Mouse (Mus musculus) forebrain, embryonic 11.5 days (tissue): ENCODE results near the gene Trip13. TPM values are rescaled to one million over a fixed set of nuclear protein-coding genes. Genes with fewer than 3 reads are reported as not detected.

Source experiments
- ATAC-seq: fragments of 200-750 bp; cut with Nextera tagmentation; replicated peaks from 2 replicates; pipeline ENCODE4 v1.8.0; 2017; ENCODE audit warnings: moderate TSS enrichment; ENCODE audit not compliant: low FRiP score
- DNase-seq: peaks from one replicate; pipeline ENCODE4 v3.0.0-alpha.2; 2017; ENCODE audit warnings: low spot score
- H3K27ac ChIP-seq: fragments of 300-500 bp; sonication (generic); 2 replicates; pipeline ENCODE4 v1.5.1; 2014; ENCODE audit warnings: low read depth, low read length
- H3K27me3 ChIP-seq: fragments of 300-500 bp; sonication (generic); 2 replicates; pipeline ENCODE4 v1.6.1; 2014; ENCODE audit warnings: mild to moderate bottlenecking, low read length, mixed read lengths; ENCODE audit not compliant: control insufficient read depth, insufficient read depth
- H3K36me3 ChIP-seq: fragments of 300-500 bp; sonication (generic); 2 replicates; pipeline ENCODE4 v1.6.1; 2014; ENCODE audit warnings: mild to moderate bottlenecking, low read length, moderate library complexity, mixed read lengths; ENCODE audit not compliant: control insufficient read depth, insufficient read depth
- H3K4me1 ChIP-seq: fragments of 300-500 bp; sonication (generic); replicated peaks from 2 replicates; pipeline ENCODE4 v1.6.1; 2014; ENCODE audit warnings: low read length, mixed read lengths; ENCODE audit not compliant: control insufficient read depth, insufficient read depth
- H3K4me2 ChIP-seq: fragments of 300-500 bp; sonication (generic); 2 replicates; pipeline ENCODE4 v1.6.1; 2014; ENCODE audit warnings: low read depth, mild to moderate bottlenecking, low read length, moderate library complexity, mixed read lengths; ENCODE audit not compliant: severe bottlenecking
- H3K4me3 ChIP-seq: fragments of 300-500 bp; sonication (generic); 2 replicates; pipeline ENCODE4 v1.5.1; 2014; ENCODE audit warnings: low read depth, low read length
- H3K9ac ChIP-seq: fragments of 300-500 bp; sonication (generic); 2 replicates; pipeline ENCODE4 v1.6.1; 2014; ENCODE audit warnings: low read length
- H3K9me3 ChIP-seq: fragments of 300-500 bp; sonication (generic); 2 replicates; pipeline ENCODE4 v1.6.1; 2016; ENCODE audit warnings: low read length, mixed read lengths; ENCODE audit not compliant: control insufficient read depth
- WGBS: fragments of 180-500 bp; shearing (Covaris S2); extraction: QIAGEN DNeasy Blood & Tissue Kit; methylation state at CpG from one replicate; pipeline ENCODE4 v1.1.7; 2014; 5-methylcytosine and 5-hydroxymethylcytosine counted together
- polyA plus RNA-seq: library from polyadenylated mRNA; unstranded; fragments of >200 nt; fragmentation: Nextera tagmentation; extraction: Ambion mirVana; gene quantifications from 2 replicates; pipeline ENCODE4 v1.2.1, GENCODE M21; 2014

The Trip13 gene
- 59.9 and 60.0 TPM in 2 replicates for polyA plus RNA-seq

GRCm38 (mm10) chr13:73937321-73938176 lies at the start of gene Trip13, which contains the start of gene Brd9:
TSS of gene Trip13 (minus strand) at chr13:73937784.
TSS of gene Brd9 (plus strand) at chr13:73937811.
- ATAC-seq: peak; percentile 97
- WGBS: under 1% methylated on average over 82 of the region's 82 CpGs
- H3K36me3 ChIP-seq: peaks cover 4% of the 10 kb centered on the region; the same call in 1 of the 2 replicates
- no peaks in the 10 kb centered on the region for H3K27me3 ChIP-seq
- peak within 1 kb of the TSS; percentile 79 for H3K9ac ChIP-seq
- H3K27ac ChIP-seq: peak within 1 kb of the TSS; percentile 71
- peaks cover 9% of the 10 kb centered on the region; the same call in 1 of the 2 replicates for H3K4me1 ChIP-seq
- peak; percentile 96 for DNase-seq
- H3K4me2 ChIP-seq: peak within 1 kb of the TSS; percentile 83
- H3K4me3 ChIP-seq: peak within 1 kb of the TSS; percentile 76
- H3K9me3 ChIP-seq: no peaks in the 10 kb centered on the region

GRCm38 (mm10) chr13:73976935-73977334 lies 39.4 kb upstream of the Trip13 start:
- 90% methylated on average over 5 of the region's 5 CpGs for WGBS
- DNase-seq (no peak), ATAC-seq (no peak)
- no peak overlapping the region for H3K9ac ChIP-seq
- H3K36me3 ChIP-seq: no peaks in the 10 kb centered on the region
- H3K27ac ChIP-seq: no peak overlapping the region
- no peak overlapping the region for H3K4me2 ChIP-seq
- no peaks in the 10 kb centered on the region for H3K9me3 ChIP-seq
- no peak overlapping the region for H3K4me3 ChIP-seq
- H3K4me1 ChIP-seq: no peaks in the 10 kb centered on the region
- no peaks in the 10 kb centered on the region for H3K27me3 ChIP-seq

- no peak overlapping the region for H3K4me2 ChIP-seq
- H3K27me3 ChIP-seq: no peaks in the 10 kb centered on the region
- DNase-seq (no peak), ATAC-seq (no peak)
- no peaks in the 10 kb centered on the region for H3K9me3 ChIP-seq
- H3K9ac ChIP-seq: no peak overlapping the region
- no peak overlapping the region for H3K27ac ChIP-seq
- no peak overlapping the region for H3K4me3 ChIP-seq
- no peaks in the 10 kb centered on the region; the same call in 1 of the 2 replicates for H3K4me1 ChIP-seq
- 95% methylated on average over 3 of the region's 3 CpGs for WGBS
- H3K36me3 ChIP-seq: no peaks in the 10 kb centered on the region
Measured at GRCm38 (mm10) chr13:73974523-73974922, 36.9 kb upstream of the Trip13 start.

DNA sequence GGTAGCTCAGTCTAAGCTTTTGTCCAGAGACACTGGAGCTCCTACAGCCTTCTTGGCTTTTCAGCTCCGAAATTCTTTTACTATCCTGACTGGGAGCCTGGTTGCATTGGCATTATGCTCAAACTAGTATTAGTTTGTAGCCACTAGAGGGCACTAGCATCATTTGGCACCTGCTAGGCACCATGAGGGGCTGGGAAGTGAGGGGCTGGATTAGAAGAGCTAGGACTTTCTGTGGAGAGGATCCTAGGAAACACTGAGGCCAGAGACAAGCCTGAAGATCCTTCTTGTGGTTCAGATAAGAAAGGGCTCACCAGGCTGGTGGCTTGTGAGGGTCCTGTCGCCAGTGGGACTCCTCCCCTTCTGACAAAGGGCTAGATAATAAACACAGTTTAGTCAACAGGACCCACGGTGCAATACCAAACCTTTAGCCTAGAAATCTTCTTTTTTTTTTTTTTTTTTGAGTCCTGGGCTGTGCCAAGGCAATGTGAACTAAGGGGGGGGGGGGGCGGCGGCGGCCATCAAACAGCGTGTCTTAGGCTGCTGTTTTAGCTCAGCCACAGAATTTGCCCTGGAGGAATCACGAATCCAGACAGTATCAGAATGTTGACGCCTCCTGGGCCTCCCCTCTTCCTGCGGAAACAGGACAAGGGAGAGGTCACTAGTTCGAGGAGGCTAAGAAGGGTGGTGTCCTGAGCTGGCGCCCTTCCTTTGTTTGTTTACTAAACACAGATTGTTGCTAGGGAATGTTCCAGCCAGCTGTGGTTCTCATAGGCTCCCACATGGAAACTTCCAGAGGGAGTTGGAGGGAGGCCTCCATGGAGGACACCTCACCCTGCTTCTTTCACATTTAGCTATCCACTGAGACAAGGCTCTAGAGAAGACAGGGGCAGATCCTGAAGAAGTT lies 33.2 kb upstream of the Trip13 start:
- Histone ChIP-seq H3K4me1 (no peaks in the 10 kb centered on the region; the same call in 1 of the 2 replicates), H3K27ac (no peak overlapping the region), H3K9ac (no peak overlapping the region), H3K9me3 (no peaks in the 10 kb centered on the region), H3K4me3 (no peak overlapping the region), H3K4me2 (no peak overlapping the region), H3K36me3 (no peaks in the 10 kb centered on the region), H3K27me3 (no peaks in the 10 kb centered on the region)
- WGBS: 38% methylated on average over 12 of the region's 12 CpGs
- ATAC-seq (peak; percentile 78), DNase-seq (peak; percentile 67)

DNA sequence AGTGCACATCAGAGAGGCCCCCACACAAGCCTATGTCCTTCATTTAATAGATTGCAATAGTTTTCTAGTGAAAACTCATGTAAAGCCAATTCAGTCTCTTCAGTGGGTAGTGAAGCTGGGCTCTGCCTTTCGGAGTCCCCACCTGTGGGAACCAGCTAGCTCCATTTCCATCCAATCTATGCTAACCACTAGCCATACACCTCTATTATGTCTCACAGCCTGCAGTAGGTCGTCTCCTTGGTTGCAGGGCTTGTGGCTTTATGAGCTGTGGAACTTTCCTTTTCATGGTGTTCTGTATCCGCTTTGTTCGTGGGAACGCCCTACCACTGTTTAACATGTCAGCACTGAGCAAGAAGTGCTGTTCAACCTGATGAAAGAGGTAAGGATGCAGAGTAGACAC lies 26.0 kb upstream of the Trip13 start, which contains the start of gene Zdhhc11:
Gene Zdhhc11, plus strand, starts transcription at position 301 of the 400 bp plus-strand sequence.
- H3K9me3 ChIP-seq: no peaks in the 10 kb centered on the region
- no peak within 1 kb of the TSS for H3K27ac ChIP-seq
- H3K4me3 ChIP-seq: no peak within 1 kb of the TSS
- WGBS: 89% methylated on average over 5 of the region's 5 CpGs
- H3K9ac ChIP-seq: no peak within 1 kb of the TSS
- DNase-seq (no peak), ATAC-seq (no peak)
- no peak within 1 kb of the TSS for H3K4me2 ChIP-seq
- no peaks in the 10 kb centered on the region for H3K27me3 ChIP-seq
- no peaks in the 10 kb centered on the region for H3K4me1 ChIP-seq
- no peaks in the 10 kb centered on the region for H3K36me3 ChIP-seq

DNA sequence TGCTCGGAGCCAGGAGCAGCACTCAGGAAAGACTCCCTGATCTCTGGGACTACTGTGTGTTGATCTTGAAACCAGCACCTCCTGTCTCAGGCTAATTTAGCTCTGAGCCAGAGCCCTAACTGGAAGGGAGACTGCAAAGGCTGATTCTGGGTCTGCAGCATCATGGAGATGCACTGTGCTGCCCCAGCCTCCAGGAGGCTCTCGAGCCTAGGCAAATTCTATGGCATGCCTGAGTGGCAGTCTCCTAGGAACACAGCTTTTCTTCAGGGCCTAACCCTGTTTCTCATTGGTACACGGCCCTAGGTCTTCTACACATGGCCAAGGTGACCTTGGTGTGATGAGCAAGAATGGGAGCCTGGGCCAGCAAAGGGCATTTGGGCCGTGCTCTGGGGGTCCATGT lies 23.6 kb upstream of the Trip13 start:
- no peak for DNase-seq
- Histone ChIP-seq H3K27ac (no peak overlapping the region), H3K4me1 (no peaks in the 10 kb centered on the region), H3K4me3 (no peak overlapping the region), H3K4me2 (no peak overlapping the region), H3K9ac (no peak overlapping the region), H3K27me3 (no peaks in the 10 kb centered on the region), H3K9me3 (no peaks in the 10 kb centered on the region), H3K36me3 (peaks cover 2% of the 10 kb centered on the region; the same call in 1 of the 2 replicates)
- 80% methylated on average over 4 of the region's 4 CpGs for WGBS
- no peak for ATAC-seq

- WGBS: 90% methylated on average over 10 of the region's 10 CpGs
- Histone ChIP-seq H3K36me3 (peaks cover 2% of the 10 kb centered on the region; the same call in 1 of the 2 replicates), H3K27ac (no peak overlapping the region), H3K4me2 (no peak overlapping the region), H3K27me3 (no peaks in the 10 kb centered on the region), H3K4me3 (no peak overlapping the region), H3K4me1 (no peaks in the 10 kb centered on the region), H3K9ac (no peak overlapping the region), H3K9me3 (no peaks in the 10 kb centered on the region)
- ATAC-seq (no peak), DNase-seq (peak; percentile 38)
Measured at GRCm38 (mm10) chr13:73960117-73960652, 22.6 kb upstream of the Trip13 start.

GRCm38 (mm10) chr13:73955531-73955930 lies 17.9 kb upstream of the Trip13 start:
- Histone ChIP-seq H3K9me3 (no peaks in the 10 kb centered on the region), H3K9ac (no peak overlapping the region), H3K36me3 (peaks cover 5% of the 10 kb centered on the region; the same call in 1 of the 2 replicates), H3K4me1 (no peaks in the 10 kb centered on the region), H3K4me2 (no peak overlapping the region), H3K4me3 (no peak overlapping the region), H3K27ac (no peak overlapping the region), H3K27me3 (no peaks in the 10 kb centered on the region)
- DNase-seq: no peak
- 91% methylated on average over 5 of the region's 5 CpGs for WGBS
- ATAC-seq: no peak
